Mouse (Mus musculus): ENCODE results near the gene Rras2.

Gene Rras2

DNA sequence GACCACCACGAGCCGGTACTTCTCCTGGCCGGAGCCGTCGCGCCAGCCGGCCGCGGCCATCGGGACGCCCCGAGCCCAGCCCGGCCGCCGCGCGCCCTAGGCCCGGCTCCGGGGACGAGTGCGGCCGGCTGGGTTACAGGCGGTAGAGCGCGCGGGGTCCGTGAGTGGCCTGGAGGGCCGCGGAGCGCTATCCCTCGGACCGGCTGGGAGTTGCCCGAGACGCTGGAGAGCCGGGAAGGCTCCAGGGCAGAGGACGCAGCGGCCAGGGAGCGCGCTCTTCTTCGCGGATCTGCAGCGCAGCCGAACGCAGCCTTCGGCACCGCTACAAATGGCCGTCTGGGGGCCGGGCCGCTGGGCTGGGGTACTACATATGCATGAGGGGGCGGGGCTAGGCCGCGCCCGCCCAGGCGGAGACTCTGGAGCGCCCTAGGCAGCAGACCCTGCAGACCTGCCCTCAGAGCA is at the start of gene Rras2:
Rras2 (minus strand) TSS at position 338 of the 462 bp plus-strand sequence.
- CTCF ChIA-PET, result no interaction called here

DNA sequence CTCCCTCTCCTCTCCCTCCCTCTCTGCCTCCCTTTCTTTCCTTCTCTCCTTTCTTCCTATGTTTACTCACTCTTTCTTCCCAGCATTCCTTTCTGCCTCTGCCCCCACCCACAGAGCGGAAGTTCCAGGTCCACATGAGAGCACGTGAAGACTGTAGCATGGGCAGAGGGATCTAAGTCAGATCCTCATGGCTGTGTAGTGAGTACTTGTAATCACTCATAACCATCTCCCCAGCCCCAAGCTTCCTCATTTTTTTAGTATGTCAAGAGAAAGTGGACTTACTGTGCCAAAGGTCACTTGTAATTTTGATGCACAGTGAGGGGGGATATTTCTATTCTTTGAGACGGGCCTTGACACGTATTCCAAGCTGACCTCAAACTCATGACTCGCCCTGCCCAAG is 45.4 kb upstream of the Rras2 start:
- CTCF ChIA-PET, result no interaction called here

DNA sequence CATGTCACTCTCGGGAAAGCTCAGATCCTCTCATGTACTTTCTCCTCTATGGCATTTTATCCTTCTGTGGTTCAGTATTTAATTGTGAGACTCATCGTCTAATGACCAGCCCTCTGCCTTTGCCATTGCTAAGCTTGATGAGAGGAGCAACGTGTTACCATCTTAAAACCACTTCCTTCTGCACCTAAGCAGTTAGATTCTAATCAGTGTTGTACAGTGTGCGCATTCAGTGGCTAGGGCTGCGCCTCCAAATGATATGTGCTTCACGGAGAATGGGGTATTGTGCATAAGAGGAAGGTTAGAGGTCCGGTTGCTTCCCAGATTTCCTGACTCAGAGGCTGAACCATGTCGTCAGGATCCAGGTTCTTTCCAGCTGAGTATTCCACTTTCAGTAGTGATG is 43.5 kb upstream of the Rras2 start:
- CTCF ChIA-PET, result no interaction called here

DNA sequence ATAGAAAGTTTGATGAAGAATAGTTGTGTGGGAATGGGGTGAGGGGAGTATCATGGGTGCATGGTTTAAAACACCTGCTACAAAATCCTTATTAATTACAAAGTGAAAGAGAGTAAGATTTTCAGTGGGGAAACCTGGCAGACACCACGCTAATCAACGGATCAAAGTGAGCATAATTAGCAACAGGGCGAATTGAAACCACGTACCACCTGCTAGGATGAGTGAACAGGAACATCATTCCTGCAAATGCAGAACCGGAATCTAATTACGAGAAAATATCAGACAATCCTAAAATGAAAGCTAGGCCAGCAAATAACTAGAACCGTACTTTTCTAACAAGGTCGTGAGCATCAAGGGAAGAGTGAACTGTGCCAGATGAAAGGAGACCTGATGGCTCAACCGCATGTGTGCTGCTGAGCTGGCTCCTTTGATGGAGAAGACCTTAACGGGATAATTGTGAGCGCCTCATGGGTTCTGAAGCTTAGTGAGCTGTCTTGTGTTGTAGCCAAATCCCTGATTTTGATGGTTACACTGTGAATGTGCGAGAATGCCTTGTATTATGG is 40.2 kb upstream of the Rras2 start:
- CTCF ChIA-PET, result interaction anchor here (0.6 kb wide), 1 partner anchor 353 kb away, joined by 3 read pairs; no protein-coding TSS in a partner anchor

DNA sequence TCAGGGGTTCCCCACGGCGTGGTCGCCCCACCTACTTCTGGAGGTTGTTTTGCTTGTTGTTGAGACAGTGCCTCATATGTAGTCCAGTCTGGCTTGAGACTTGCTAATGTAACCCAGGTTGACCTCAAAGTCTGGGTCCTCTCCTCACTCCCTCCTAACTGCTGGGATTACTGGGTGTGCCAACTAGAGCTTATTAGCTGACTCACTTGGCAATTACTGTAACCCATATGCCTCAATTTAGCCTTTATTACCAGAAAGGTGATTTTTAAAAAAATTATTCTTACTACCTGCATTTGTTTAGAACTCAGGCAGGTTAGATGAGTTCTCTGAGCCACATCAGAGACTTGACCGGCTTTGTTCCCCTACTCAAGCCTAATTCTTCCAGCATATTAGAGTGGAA is 38.8 kb upstream of the Rras2 start:
- CTCF ChIA-PET, result no interaction called here

DNA sequence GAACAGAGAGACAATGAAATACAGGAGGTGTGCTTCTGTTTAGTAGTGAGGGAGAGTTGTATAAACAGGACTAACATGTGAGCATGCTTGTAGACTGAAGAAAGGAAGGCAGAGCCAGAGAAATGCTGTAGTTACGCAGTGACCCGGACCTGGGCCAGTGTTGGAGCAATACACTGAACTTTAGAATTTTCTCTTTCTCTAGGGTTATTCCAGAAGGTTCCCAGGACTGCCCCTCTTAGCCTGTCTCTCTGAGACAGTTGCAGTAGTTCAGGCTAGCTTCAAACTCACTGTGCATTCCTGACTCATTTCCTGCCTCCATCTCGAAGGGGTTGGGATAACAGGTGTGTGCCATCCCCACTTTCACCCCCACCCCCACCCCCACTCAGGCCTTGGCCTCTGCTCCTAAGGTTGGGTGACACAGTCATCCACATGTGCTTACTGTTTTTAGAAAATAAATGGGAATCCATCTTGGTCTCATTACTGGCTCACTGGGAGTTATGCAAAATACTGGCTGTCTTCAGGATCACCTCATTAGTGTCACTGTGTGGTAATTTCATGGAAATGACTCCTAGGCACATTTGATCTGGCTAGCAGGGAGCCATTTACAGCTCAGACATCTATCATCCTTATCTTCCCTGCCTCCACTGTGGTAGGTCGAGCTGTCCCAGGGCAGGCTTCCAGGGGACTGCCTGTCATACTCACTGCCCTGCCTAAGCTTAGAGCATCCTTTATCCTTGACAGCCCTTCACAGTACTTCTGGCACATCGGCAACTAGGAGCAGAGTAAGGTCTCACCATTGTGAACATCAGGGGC is 37.7 kb upstream of the Rras2 start:
- CTCF ChIA-PET, result no interaction called here

DNA sequence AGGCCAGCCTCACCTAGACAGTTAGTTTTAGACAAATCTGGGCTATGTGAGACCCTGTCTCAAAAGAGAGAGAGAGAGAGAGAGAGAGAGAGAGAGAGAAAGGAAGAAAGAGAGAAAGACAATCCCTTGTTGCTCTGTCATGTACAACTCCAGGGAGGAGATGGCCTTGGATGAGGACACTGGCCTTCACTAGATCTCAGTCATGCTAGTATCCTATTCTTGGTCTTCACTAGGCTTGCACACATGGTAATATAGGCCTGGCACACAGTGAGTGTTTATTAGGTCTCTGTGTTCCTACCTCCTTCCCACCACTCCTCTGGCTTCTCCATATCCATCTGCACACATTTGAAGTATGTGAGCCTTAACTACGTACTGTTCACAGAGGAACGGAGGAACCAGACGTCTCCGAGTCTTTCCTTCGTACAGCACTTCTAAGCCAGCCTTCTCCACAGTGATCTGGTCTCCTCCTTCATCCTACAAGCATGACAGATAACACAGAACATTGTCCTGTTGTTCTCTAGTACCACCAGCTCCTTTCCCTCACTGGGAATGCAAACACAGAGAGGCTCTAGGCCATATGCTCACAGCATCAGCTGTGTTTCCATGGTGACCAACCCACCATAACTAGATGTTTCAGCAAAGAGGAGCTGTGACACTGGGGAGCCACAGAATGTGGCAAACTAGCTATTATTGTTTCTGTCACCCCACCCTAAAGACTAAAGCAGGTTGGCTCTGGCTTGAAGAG is 33.6 kb upstream of the Rras2 start:
- CTCF ChIA-PET, result interaction anchor here (0.5 kb wide), 1 partner anchor 16 kb away, joined by 4 read pairs; no protein-coding TSS in a partner anchor

DNA sequence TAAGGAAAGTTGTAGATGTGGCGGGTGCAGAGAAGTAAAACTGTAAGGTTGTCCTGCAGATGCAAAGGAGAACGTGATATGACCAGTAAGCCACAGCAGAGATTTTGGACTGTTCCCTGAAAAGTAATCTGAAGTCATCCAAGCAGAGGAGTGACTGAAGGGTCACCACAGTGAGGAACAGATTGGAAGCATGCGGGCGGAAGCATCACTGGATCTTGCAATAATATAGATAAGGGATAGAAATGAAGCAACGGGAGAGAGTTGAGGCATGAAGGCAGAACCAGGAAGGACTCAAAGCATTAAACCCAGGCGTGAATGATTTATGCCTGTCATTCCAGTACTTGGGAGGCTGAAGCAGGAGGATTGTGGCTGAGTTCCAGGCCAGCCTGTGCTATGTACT is 32.0 kb upstream of the Rras2 start:
- CTCF ChIA-PET, result no interaction called here

DNA sequence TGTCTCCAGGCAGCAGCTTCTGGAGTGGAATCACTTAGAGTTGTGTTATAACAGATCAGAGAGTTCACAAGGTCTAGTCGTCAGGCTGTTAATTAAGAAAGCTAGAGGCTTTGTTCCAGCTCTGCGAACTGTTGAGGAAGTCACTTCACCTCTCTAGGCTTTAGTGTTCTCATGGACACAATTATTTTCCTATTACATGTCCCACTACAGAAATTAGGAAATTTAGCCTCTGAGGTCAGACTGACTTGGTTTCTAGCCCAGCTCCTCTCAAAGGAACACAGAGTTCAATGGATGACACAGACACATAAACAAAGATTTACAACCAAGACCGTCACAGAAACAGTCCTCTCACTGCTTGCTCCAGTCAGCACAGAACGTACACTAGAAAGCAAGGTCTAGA is 31.6 kb upstream of the Rras2 start:
- CTCF ChIA-PET, result no interaction called here

DNA sequence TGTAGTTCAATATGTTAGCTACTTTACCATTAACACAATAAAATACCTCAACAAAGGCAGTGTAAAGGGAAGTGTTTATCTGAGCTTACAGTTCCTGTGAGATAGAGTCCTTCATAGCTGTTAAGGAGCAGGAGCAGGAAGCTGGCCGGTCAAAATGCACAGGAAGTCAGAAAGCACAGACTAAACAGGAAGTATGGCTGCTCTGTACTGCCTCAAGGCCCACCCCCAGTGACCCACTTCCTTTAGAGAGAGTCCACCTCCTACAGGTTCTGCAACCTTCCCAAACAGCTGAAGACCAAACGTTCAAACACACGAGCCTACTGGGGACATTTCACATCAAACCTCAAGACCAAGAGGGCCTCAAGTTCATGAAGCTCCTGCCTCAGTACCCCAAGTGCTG is 28.3 kb upstream of the Rras2 start:
- CTCF ChIA-PET, result interaction anchor here (0.6 kb wide), 2 partner anchors 25 to 44 kb away, joined by 3 to 4 read pairs; no protein-coding TSS in a partner anchor

DNA sequence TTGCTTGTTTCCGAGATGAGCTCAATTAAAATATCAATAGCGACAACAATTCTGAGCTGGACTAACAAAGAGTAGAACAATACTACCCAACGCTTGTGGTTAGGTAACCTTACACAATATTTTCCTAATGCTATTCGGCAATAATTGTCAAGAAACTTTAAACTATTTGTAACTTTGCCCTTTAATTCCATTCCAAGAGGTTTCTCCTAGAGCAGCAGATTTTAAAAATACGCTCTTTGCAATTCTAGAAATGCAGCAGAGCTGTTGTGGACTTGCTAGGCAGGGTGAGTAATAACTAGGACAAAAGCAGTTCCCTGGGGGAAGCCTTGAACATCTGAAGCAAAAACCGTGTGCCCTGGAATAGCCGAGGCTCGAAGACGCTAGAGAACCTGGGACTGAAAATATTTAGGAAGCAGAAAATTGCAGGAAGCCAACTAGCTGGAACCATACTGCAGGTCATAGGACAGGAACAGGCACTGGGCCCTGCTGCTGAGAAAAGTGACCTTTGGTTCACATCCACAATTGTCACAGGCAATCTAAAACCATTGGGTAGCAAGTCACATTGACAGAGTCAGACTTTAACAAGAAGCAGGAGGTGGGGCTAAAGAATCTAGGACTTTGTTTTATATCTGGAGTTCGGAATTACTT is 24.7 kb upstream of the Rras2 start:
- CTCF ChIA-PET, result no interaction called here

DNA sequence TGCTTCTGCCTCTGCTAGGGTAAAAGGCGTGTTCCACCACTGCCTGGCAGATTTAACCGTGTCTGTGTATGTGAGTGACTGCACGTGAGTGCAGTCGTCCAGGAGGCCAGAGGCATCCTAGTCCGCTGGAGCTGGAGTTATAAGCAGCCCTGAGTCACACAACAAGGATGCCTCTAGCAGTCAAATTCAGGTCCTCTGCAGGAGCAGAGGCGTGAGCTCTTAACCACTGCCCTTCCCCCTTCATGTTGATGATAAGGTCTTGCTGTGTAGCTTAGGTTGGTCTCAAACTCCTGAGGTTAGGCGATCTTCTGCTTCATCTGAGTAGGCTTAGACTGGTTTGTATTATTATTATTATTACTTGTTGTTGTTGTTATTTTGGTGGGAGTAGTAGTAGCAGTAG is 22.4 kb upstream of the Rras2 start:
- CTCF ChIA-PET, result no interaction called here

DNA sequence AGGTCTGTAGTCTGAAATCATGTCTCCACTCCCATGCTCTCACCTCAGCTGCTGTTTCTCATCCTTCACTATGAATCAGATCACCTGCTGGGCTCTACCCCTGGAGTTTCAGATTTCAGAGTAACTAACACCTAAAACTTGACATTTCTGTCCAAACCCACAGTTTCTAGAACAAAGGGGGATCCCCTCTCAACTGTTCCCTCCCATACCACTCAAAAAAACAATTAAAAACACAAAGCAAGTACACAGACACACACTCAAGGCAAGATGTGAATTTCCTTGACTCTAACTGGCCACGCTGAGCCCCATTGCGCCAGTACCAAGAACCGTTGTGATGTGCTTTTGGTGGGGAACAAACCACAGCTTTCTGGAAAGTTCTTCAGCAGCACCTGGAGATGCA is 21.8 kb upstream of the Rras2 start:
- CTCF ChIA-PET, result no interaction called here

DNA sequence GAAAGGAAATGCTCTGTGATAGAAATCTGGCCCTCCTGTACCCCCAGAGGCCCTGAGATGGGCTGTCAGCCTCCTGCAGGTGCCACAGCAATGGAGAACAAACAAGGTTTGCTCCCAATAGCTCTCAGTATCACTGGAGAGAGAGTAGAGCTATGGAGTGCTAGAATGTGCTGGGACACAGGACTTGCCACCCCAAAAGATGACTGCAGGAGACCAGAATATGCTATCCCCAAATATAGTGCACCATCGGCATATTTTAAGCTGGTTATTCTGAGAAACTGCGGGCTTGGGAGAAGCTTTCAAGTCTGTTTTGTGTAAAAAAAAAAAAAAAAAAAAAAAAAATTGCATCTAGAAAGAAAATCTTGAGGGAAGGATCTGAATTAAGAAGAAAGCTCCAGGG is 20.7 kb upstream of the Rras2 start:
- CTCF ChIA-PET, result interaction anchor here (0.6 to 0.7 kb wide), 2 partner anchors 43 to 73 kb away, joined by 4 to 6 read pairs; no protein-coding TSS in a partner anchor

DNA sequence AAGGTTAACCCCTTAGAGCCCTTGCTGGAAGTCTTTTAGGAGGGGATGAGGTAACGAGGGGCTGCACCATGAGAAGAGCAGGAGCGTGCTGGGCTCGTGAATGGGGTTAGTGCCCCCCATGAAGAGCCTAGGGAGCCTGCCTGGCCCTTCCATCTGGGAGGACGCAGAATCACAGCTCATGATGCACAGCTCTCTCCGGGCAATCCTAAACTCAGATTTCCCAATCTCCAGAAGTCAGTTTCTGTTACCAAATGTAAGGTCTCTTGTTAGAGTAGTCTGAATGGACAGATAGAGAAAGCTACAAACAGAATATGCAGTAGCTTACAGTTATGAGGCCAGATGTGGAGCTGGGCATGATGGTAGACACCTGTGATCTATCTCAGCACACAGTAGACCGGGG is 17.6 kb upstream of the Rras2 start:
- CTCF ChIA-PET, result no interaction called here

DNA sequence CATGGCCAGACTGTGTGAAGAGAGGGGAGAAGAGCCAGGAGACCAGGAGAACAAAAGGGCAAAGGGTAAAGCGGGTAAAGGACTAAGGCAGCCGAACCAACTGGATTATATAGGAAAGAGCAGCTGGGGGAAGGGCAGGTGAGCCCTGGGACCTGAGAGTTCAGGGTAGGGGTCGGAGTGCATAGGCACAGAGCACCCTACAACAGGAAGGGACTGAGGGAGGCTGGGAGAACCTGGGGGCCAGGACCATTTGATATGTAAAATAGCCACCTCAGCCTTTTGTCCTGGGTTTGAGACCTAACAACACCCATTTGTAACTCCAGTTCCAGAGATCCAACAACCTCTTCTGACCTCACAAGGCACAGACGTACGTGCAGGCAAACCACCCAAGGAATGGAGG is 16.4 kb upstream of the Rras2 start:
- CTCF ChIA-PET, result no interaction called here

DNA sequence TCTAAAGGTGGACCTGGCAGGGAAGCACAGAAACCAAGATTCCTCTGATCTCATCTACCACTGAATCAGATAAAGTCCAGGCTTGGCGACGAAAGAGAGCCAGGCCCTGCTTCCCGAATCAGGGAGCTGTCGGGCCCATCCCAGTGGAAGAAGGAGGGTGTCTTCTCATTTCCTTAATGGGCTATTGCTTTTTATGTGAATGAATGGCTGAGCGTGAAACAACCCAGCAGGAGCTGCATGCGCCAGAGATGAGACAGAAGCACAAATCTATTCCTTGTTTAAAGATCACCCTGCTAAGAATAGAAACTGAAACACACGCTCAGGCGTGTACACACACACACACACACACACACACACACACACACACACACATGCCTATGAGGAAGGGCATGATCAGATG is 14.7 kb upstream of the Rras2 start:
- CTCF ChIA-PET, result interaction anchor here (0.7 kb wide), 1 partner anchor 443 kb away, joined by 4 read pairs; no protein-coding TSS in a partner anchor

DNA sequence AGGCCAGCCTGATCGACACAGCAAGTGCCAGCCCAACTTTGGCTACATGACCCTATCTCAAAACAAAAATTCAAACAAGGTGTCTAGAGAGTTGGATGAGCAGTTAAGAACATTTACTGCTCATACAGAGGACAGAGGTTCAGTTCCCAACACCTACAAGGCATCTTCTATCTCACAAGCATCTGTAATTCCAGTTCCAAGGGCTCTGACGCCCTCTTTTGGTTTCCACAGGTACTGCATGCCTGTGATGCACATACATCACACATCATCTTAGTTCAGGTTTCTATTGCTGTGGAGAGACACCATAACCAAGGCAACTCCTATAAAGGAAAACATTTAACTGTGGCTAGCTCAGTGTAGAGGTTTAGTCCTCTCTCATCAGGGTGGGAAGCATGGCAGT is 11.7 kb upstream of the Rras2 start:
- CTCF ChIA-PET, result no interaction called here

DNA sequence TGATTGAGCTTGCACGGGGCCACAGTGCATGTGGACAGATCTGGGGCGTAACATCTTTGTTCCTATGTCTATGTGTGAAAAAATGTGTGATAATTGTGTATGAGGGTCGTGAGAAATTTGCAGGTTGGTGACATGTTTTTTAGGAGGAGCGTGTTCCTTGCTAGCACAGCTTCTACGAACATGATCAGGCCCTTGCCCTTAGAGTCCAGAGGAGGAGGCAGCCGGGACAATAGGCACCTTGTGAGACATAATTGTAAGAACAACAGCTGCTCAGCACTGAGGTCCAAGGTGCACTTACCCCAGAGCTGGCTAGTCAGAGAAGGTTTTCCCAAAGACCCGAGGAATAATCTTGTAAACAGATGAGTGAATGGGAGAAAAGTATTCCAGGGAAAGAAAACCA is 599 bp upstream of the Rras2 start:
- CTCF ChIA-PET, result no interaction called here

DNA sequence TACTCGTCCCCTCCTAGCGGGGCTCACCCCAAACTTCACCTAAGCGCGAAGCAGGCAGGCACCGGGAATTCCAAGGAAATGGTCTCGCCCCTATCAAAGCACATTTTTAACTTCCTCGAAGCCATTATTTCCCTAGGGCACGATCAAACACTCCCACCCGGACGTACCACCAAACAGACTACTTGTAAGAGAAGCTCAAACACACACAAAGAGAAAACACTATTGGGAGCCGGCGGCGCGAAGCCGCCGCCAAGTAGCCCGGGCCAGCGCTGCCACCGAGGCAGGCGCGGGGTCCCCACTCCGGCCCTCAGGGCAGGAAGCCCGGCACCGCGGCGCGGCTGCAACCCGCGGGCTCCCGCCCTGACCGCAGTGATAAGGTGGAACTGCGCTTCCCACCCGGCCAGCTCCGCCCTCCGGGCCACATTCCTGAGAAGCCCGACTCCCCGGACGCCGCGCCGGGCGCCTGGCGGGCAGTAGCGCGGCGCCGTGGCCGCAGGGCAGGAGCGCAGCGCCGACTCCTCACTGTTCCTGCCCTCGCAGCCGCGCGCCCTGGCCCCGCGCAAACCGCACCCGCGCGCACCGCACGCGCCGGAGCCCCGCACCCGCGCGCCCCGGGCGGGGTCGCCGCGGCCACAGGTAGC is 750 bp downstream of the Rras2 start:
- CTCF ChIA-PET, result interaction anchor here (0.6 kb wide), 1 partner anchor 17 kb away, joined by 3 read pairs; no protein-coding TSS in a partner anchor

DNA sequence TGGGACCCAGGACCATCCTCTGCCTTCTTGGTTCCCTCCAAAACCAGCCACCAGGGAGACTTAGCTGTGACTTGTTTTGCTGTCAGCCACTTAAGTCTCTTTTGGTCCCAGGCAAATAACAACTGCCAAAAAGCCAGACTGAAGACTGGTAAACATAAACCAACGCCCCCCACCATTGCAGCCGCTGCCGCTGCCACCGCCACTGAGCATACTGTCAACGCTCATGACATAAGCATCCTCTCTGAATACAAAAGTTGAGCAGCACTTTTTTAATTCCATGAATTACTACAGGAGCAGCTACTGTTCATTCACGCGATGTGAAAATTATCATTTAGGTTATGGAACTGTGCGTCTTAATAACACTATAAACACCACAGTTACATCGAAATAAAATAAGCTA is 1.6 kb downstream of the Rras2 start:
- CTCF ChIA-PET, result interaction anchor here (0.6 kb wide), 2 partner anchors 17 to 43 kb away, joined by 3 to 5 read pairs; no protein-coding TSS in a partner anchor

DNA sequence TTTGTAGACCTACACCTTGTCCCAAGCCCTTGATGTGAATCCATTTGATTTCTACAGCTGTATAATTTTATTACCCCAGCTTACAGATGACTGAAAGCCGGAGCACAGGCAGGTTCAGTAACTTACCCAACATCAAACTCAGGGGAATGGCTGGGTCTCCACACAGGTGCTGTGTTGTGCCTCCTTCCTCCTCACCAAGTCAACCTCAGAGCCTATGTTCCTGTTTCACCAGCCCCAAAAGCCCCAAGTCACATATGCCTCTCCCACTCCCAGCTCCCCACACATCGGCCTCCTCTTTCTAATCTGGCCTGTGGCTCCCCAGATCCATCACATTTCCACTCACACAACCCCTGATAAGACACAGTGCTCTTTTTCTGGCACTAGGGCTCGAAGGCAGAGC is 2.6 kb downstream of the Rras2 start:
- CTCF ChIA-PET, result no interaction called here
